Mouse (Mus musculus) stomach, embryonic 16.5 days (tissue): Measurements from ENCODE around the gene Fate1. TPM values are rescaled to one million over a fixed set of nuclear protein-coding genes. Genes with fewer than 3 reads are reported as not detected.

Source experiments
- ATAC-seq: fragments of 200-750 bp; cut with Nextera tagmentation; 2 replicates; pipeline ENCODE4 v1.8.0; 2017; ENCODE audit warnings: moderate number of reproducible peaks, moderate TSS enrichment; ENCODE audit not compliant: insufficient read depth, low FRiP score
- H3K27ac ChIP-seq: fragments of 300-500 bp; sonication (generic); 2 replicates; pipeline ENCODE4 v1.5.1; 2014; ENCODE audit warnings: low read length
- H3K27me3 ChIP-seq: fragments of 300-500 bp; sonication (generic); 2 replicates; pipeline ENCODE4 v1.6.1; 2014; ENCODE audit warnings: low read length, control low read depth, mixed read lengths; ENCODE audit not compliant: control insufficient read depth, insufficient read depth
- H3K36me3 ChIP-seq: fragments of 300-500 bp; sonication (generic); 2 replicates; pipeline ENCODE4 v1.6.1; 2014; ENCODE audit warnings: low read length; ENCODE audit not compliant: control insufficient read depth, insufficient read depth
- H3K4me1 ChIP-seq: fragments of 300-500 bp; sonication (generic); 2 replicates; pipeline ENCODE4 v1.6.1; 2014; ENCODE audit warnings: low read length, control low read depth, mixed read lengths; ENCODE audit not compliant: control insufficient read depth, insufficient read depth
- H3K4me2 ChIP-seq: fragments of 300-500 bp; sonication (generic); 2 replicates; pipeline ENCODE4 v1.6.1; 2014; ENCODE audit warnings: low read depth, low read length, mixed read lengths
- H3K4me3 ChIP-seq: fragments of 300-500 bp; sonication (generic); replicated peaks from 2 replicates; pipeline ENCODE4 v1.5.1; 2014; ENCODE audit warnings: mild to moderate bottlenecking, low read length
- H3K9ac ChIP-seq: fragments of 300-500 bp; sonication (generic); 2 replicates; pipeline ENCODE4 v1.6.1; 2014; ENCODE audit warnings: low read length
- H3K9me3 ChIP-seq: fragments of 300-500 bp; sonication (generic); replicated peaks from 2 replicates; pipeline ENCODE4 v1.6.1; 2016; ENCODE audit warnings: low read length, control low read depth; ENCODE audit not compliant: control insufficient read depth
- WGBS: fragments of 180-500 bp; shearing (Covaris S2); extraction: QIAGEN DNeasy Blood & Tissue Kit; methylation state at CpG from one replicate; pipeline ENCODE4 v1.1.7; 2014; 5-methylcytosine and 5-hydroxymethylcytosine counted together
- polyA plus RNA-seq: library from polyadenylated mRNA; unstranded; fragments of >200 nt; fragmentation: Nextera tagmentation; extraction: Ambion mirVana; gene quantifications from 2 replicates; pipeline ENCODE4 v1.2.1, GENCODE M21; 2015

Gene Fate1
- polyA plus RNA-seq, 1 experiment from 2014 or later = not detected

- Histone ChIP-seq H3K27me3 (no peaks in the 10 kb centered on the region; the same call in 1 of the 2 replicates), H3K4me2 (no peak overlapping the region), H3K9me3 (no peaks in the 10 kb centered on the region), H3K4me1 (no peaks in the 10 kb centered on the region), H3K36me3 (no peaks in the 10 kb centered on the region), H3K27ac (no peak overlapping the region), H3K4me3 (no peak overlapping the region), H3K9ac (no peak overlapping the region)
- no peak for ATAC-seq
- 50% methylated on average over 3 of the region's 3 CpGs for WGBS
Measured at GRCm38 (mm10) chrX:71980443-71980842, 7.7 kb downstream of the Fate1 start.

- H3K36me3 ChIP-seq = no peaks in the 10 kb centered on the region
- H3K9ac ChIP-seq = no peak overlapping the region
- H3K9me3 ChIP-seq = no peaks in the 10 kb centered on the region
- H3K27ac ChIP-seq = no peak overlapping the region
- H3K4me2 ChIP-seq = no peak overlapping the region
- H3K4me3 ChIP-seq = no peak overlapping the region
- H3K27me3 ChIP-seq = no peaks in the 10 kb centered on the region; the same call in 1 of the 2 replicates
- H3K4me1 ChIP-seq = no peaks in the 10 kb centered on the region
- no peak for ATAC-seq
- WGBS = 65% methylated on average over 2 of the region's 2 CpGs
Measured at GRCm38 (mm10) chrX:71981322-71981721, 8.5 kb downstream of the Fate1 start.

GRCm38 (mm10) chrX:71983205-71983604 is 10.4 kb downstream of the Fate1 start:
- no peaks in the 10 kb centered on the region for H3K4me1 ChIP-seq
- H3K9me3 ChIP-seq = no peaks in the 10 kb centered on the region
- H3K27ac ChIP-seq = no peak overlapping the region
- no peak overlapping the region for H3K4me2 ChIP-seq
- ATAC-seq = no peak
- H3K9ac ChIP-seq = no peak overlapping the region
- H3K4me3 ChIP-seq = no peak overlapping the region
- H3K36me3 ChIP-seq = no peaks in the 10 kb centered on the region
- H3K27me3 ChIP-seq = no peaks in the 10 kb centered on the region; the same call in 1 of the 2 replicates
- WGBS = 64% methylated on average over 2 of the region's 2 CpGs

- Histone ChIP-seq H3K27me3 (no peaks in the 10 kb centered on the region), H3K9me3 (no peaks in the 10 kb centered on the region), H3K4me2 (no peak overlapping the region), H3K4me3 (no peak overlapping the region), H3K27ac (no peak overlapping the region), H3K36me3 (no peaks in the 10 kb centered on the region), H3K9ac (no peak overlapping the region), H3K4me1 (no peaks in the 10 kb centered on the region)
- WGBS = 83% methylated on average over 1 of the region's 1 CpGs
- no peak for ATAC-seq
Measured at GRCm38 (mm10) chrX:71983775-71984174, 11.0 kb downstream of the Fate1 start.

GRCm38 (mm10) chrX:71991549-71991948 is 18.8 kb downstream of the Fate1 start, which contains the start of gene Cnga2:
Gene Cnga2, plus strand, starts transcription at chrX:71991849.
- Histone ChIP-seq H3K9ac (no peak within 1 kb of the TSS), H3K4me2 (no peak within 1 kb of the TSS), H3K9me3 (no peaks in the 10 kb centered on the region), H3K4me3 (no peak within 1 kb of the TSS), H3K4me1 (no peaks in the 10 kb centered on the region), H3K36me3 (no peaks in the 10 kb centered on the region), H3K27me3 (no peaks in the 10 kb centered on the region), H3K27ac (no peak within 1 kb of the TSS)
- 72% methylated on average over 3 of the region's 3 CpGs for WGBS
- no peak for ATAC-seq

GRCm38 (mm10) chrX:71995972-71996371 is 23.2 kb downstream of the Fate1 start:
- no peak for ATAC-seq
- H3K4me2 ChIP-seq = no peak overlapping the region
- H3K27ac ChIP-seq = no peak overlapping the region
- no peak overlapping the region for H3K9ac ChIP-seq
- no peaks in the 10 kb centered on the region for H3K9me3 ChIP-seq
- no peaks in the 10 kb centered on the region for H3K4me1 ChIP-seq
- no peaks in the 10 kb centered on the region for H3K27me3 ChIP-seq
- H3K4me3 ChIP-seq = no peak overlapping the region
- 54% methylated on average over 1 of the region's 1 CpGs for WGBS
- H3K36me3 ChIP-seq = no peaks in the 10 kb centered on the region

GRCm38 (mm10) chrX:72009930-72010329 is 37.1 kb downstream of the Fate1 start:
- H3K27ac ChIP-seq = no peak overlapping the region
- no peaks in the 10 kb centered on the region for H3K9me3 ChIP-seq
- H3K4me3 ChIP-seq = no peak overlapping the region
- no peaks in the 10 kb centered on the region for H3K36me3 ChIP-seq
- H3K4me2 ChIP-seq = no peak overlapping the region
- H3K9ac ChIP-seq = no peak overlapping the region
- no peak for ATAC-seq
- H3K4me1 ChIP-seq = no peaks in the 10 kb centered on the region
- H3K27me3 ChIP-seq = no peaks in the 10 kb centered on the region; the same call in 1 of the 2 replicates

- Histone ChIP-seq H3K4me2 (no peak overlapping the region), H3K9ac (no peak overlapping the region), H3K4me1 (no peaks in the 10 kb centered on the region), H3K9me3 (no peaks in the 10 kb centered on the region), H3K27me3 (no peaks in the 10 kb centered on the region; the same call in 1 of the 2 replicates), H3K4me3 (no peak overlapping the region), H3K27ac (no peak overlapping the region), H3K36me3 (no peaks in the 10 kb centered on the region)
- ATAC-seq = no peak
- 44% methylated on average over 9 of the region's 9 CpGs for WGBS
Measured at GRCm38 (mm10) chrX:72012236-72012635, 39.5 kb downstream of the Fate1 start.

- H3K27ac ChIP-seq = no peak overlapping the region
- no peak overlapping the region for H3K4me3 ChIP-seq
- no peaks in the 10 kb centered on the region; the same call in 1 of the 2 replicates for H3K27me3 ChIP-seq
- WGBS = 29% methylated on average over 3 of the region's 3 CpGs
- H3K36me3 ChIP-seq = no peaks in the 10 kb centered on the region
- ATAC-seq = no peak
- no peak overlapping the region for H3K4me2 ChIP-seq
- no peak overlapping the region for H3K9ac ChIP-seq
- H3K4me1 ChIP-seq = no peaks in the 10 kb centered on the region
- no peaks in the 10 kb centered on the region for H3K9me3 ChIP-seq
Measured at GRCm38 (mm10) chrX:72012804-72013203, 40.0 kb downstream of the Fate1 start.

- no peaks in the 10 kb centered on the region for H3K9me3 ChIP-seq
- no peaks in the 10 kb centered on the region for H3K36me3 ChIP-seq
- H3K27ac ChIP-seq = no peak overlapping the region
- no peak for ATAC-seq
- 81% methylated on average over 1 of the region's 1 CpGs for WGBS
- H3K4me1 ChIP-seq = no peaks in the 10 kb centered on the region
- no peak overlapping the region for H3K9ac ChIP-seq
- no peaks in the 10 kb centered on the region for H3K27me3 ChIP-seq
- H3K4me2 ChIP-seq = no peak overlapping the region
- H3K4me3 ChIP-seq = no peak overlapping the region
Measured at GRCm38 (mm10) chrX:72022241-72022640, 49.5 kb downstream of the Fate1 start.
